Mouse (Mus musculus) inflammation-experienced regulatory T-cells (primary cell): ENCODE results near the gene Faiml. TPM values are rescaled to one million over a fixed set of nuclear protein-coding genes. Genes with fewer than 3 reads are reported as not detected.

Experiments
- polyA plus RNA-seq, 2 experiments: library from polyadenylated mRNA; unstranded; fragments of 100-300 nt; shearing (Covaris generic); gene quantifications; one replicate each; pipeline ENCODE4 v1.2.1; 2017

Faiml gene
- polyA plus RNA-seq, result 1 to 10 TPM in 1 of 2 experiments, not detected in 1; 2.7 TPM

GRCm38 (mm10) chr9:99237139-99237538, at the start of gene Faiml:
TSS of gene Faiml (minus strand) at chr9:99237239.

GRCm38 (mm10) chr9:99243190-99243894, 6.3 kb upstream of the Faiml start, which contains the start of gene Cep70:
TSS of gene Cep70 (plus strand) at chr9:99243367.

Other genes starting within 250 kb of the Faiml start
- gene Gm1123, start 201.5 kb downstream of the Faiml start, polyA plus RNA-seq, result 1 to 10 TPM in 1 of 2 experiments, not detected in 1; 1.1 TPM
- gene Pik3cb, start 96.6 kb downstream of the Faiml start, polyA plus RNA-seq, result 10 to 100 TPM in 1 of 2 experiments, 1 to 10 TPM in 1; 7.7 to 14.7 TPM
- gene Cep70, start 6.1 kb upstream of the Faiml start, polyA plus RNA-seq, result 10 to 100 TPM; 16.5 to 18.3 TPM
- 1 to 10 TPM in 1 of 2 experiments, under 1 TPM in 1; 0.86 to 2.1 TPM for gene Esyt3, start 121.3 kb upstream of the Faiml start, polyA plus RNA-seq
- under 1 TPM; 0.23 to 0.39 TPM for gene Mras, start 200.1 kb upstream of the Faiml start, polyA plus RNA-seq
- gene Nme9, start 214.2 kb upstream of the Faiml start, polyA plus RNA-seq, result under 1 TPM in 1 of 2 experiments, not detected in 1; 0.76 TPM